Mouse (Mus musculus): ENCODE data around the gene Gm5415. TPM values are rescaled to one million over a fixed set of nuclear protein-coding genes. Genes with fewer than 3 reads are reported as not detected.

The Gm5415 gene
- polyA plus RNA-seq (2015; fragmentation: Nextera tagmentation; extraction: Ambion mirVana): not detected in 2 replicates

GRCm38 (mm10) chr1:32547194-32547593, at the start of gene Gm5415:
Gene Gm5415 (minus strand): TSS chr1:32547294.

